Mouse (Mus musculus): Measurements from ENCODE around the gene Kif1b.
A peak's percentile ranks its signal among the peaks of the same experiment; 100 is the strongest.
"Not testable (repeated sequence)": the region's sequence is repeated elsewhere in the genome, so short reads cannot be mapped to it uniquely, and the experiment has no call there.

Gene Kif1b

GRCm38 (mm10) chr4:149264895-149265294 is 42.6 kb downstream of the Kif1b start:
- DNase-seq, result no peak

- DNase-seq, result no peak
Observed at GRCm38 (mm10) chr4:149263218-149263617, 44.3 kb downstream of the Kif1b start.

GRCm38 (mm10) chr4:149261466-149261865 is 46.0 kb downstream of the Kif1b start:
- DNase-seq, result no peak

- no peak for DNase-seq
Observed at GRCm38 (mm10) chr4:149260911-149261310, 46.6 kb downstream of the Kif1b start.

- DNase-seq, result no peak
Observed at GRCm38 (mm10) chr4:149259391-149260094, 48.0 kb downstream of the Kif1b start.

- DNase-seq, result no peak
Observed at GRCm38 (mm10) chr4:149258926-149259325, 48.6 kb downstream of the Kif1b start.

- no peak for DNase-seq
Observed at GRCm38 (mm10) chr4:149256511-149257300, 50.8 kb downstream of the Kif1b start.

GRCm38 (mm10) chr4:149255277-149256270 is 51.9 kb downstream of the Kif1b start:
- DNase-seq, result no peak

GRCm38 (mm10) chr4:149254827-149255226 is 52.7 kb downstream of the Kif1b start:
- DNase-seq, result no peak

- no peak for DNase-seq
Observed at GRCm38 (mm10) chr4:149249311-149249710, 58.2 kb downstream of the Kif1b start.

- no peak for DNase-seq
Observed at GRCm38 (mm10) chr4:149247772-149248171, 59.7 kb downstream of the Kif1b start.

GRCm38 (mm10) chr4:149247156-149247633 is 60.3 kb downstream of the Kif1b start:
- DNase-seq, result peak; percentile 53

GRCm38 (mm10) chr4:149246578-149247155 is 60.8 kb downstream of the Kif1b start:
- no peak for DNase-seq

GRCm38 (mm10) chr4:149237011-149237410 is 70.5 kb downstream of the Kif1b start:
- DNase-seq, result no peak

- no peak for DNase-seq
Observed at GRCm38 (mm10) chr4:149233938-149234337, 73.6 kb downstream of the Kif1b start.

GRCm38 (mm10) chr4:149228682-149229081 is 78.8 kb downstream of the Kif1b start:
- DNase-seq, result not testable (repeated sequence)

- DNase-seq, result no peak
Observed at GRCm38 (mm10) chr4:149228256-149228655, 79.2 kb downstream of the Kif1b start.

GRCm38 (mm10) chr4:149226311-149226710 is 81.2 kb downstream of the Kif1b start:
- no peak for DNase-seq

- no peak for DNase-seq
Observed at GRCm38 (mm10) chr4:149223453-149223852, 84.0 kb downstream of the Kif1b start.

- no peak for DNase-seq
Observed at GRCm38 (mm10) chr4:149220481-149220880, 87.0 kb downstream of the Kif1b start.

GRCm38 (mm10) chr4:149220042-149220473 is 87.4 kb downstream of the Kif1b start:
- peak; percentile 64 for DNase-seq

- DNase-seq, result no peak
Observed at GRCm38 (mm10) chr4:149219401-149220041, 88.0 kb downstream of the Kif1b start.

All from layer of hippocampus, adult 9-11 months (tissue).